Mouse (Mus musculus) CD4-positive helper T cell, adult 2 months (primary cell): ENCODE results near the gene Ppp5c.

Experiments
- DNase-seq: peaks from one replicate; pipeline ENCODE4 v3.0.0-alpha.2; 2012; ENCODE audit warnings: low read depth, missing footprints, low spot score

Ppp5c gene

DNA sequence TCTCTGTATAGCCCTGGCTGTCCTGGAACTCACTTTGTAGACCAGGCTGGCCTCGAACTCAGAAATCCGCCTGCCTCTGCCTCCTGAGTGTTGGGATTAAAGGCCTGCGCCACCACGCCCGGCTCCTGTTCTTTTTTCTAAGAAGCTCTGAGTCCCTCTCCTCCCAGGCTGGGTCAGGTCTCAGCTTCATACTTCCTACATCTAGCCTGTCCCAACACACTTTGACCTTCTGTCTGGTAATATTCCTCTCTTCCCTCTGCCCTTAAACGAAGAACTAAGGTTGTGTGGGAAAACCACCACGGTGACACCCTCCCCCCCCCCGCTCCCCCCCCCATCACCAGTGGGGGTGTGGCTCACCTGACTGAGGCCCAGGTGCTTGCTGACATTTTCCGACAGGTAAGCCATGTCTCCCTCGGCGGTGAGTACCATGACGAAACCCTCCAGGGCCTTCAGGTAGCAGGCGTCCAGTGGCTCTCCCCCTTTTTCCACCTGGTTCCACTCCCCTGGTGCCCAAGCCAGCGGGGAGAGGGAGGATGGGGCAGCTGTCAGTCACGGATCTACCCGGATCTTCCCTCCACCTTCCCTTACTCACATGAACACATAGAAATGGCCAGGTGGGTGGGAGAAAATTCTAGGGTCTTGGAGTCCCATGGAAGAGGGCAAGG is 26.7 kb upstream of the Ppp5c start:
- DNase-seq, result no peak

DNA sequence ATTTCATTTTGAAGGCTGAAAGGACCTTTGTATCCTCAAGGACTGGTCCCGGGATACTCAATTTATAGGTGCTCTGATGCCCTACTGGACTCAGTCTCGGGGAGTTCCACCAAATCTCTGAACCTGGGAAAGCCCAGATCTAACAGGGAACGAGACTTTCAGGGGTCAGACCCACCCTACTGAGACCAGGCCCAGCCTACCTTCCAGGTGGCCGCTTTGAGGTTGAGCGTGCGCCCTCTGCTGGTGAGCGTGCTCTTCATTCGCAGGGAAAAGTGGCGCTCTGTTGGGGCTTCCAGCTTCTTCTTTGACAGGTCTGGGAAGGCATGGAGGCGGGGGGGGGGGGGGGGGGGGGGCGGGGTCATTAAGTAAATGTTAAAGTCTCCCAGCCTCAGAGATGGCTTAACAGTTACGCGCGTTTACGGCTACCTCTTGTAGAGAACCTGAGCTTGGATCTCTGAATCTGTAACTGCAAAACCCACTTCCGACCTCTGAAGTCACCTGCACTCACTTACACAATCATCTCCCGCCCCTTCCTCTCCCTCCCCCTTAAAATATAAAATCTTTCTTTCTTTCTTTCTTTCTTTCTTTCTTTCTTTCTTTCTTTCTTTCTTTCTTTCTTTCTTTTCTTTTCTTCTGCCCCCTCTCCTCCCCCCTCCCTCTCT is 23.3 kb upstream of the Ppp5c start:
- DNase-seq, result peak; percentile 68

DNA sequence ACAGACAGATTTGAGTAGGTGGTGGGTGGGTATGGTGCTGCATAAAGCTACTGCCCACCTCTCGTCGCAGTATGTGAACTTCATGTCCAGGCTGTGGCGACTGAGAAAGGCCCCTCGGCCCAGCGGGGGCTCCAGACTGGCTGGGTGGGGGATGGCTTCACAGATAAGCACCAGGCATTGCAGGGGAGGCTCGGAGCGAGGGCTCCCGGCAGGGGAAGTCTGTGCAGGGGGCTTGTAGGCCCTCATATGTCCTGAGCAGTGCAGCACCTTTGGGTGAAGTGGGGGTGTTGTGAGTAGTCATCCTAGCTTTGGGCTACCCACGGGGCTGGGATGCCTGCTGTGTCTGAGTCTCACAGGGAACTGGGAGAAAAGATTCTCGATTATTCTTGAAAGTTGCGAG is 22.8 kb upstream of the Ppp5c start:
- DNase-seq, result no peak

DNA sequence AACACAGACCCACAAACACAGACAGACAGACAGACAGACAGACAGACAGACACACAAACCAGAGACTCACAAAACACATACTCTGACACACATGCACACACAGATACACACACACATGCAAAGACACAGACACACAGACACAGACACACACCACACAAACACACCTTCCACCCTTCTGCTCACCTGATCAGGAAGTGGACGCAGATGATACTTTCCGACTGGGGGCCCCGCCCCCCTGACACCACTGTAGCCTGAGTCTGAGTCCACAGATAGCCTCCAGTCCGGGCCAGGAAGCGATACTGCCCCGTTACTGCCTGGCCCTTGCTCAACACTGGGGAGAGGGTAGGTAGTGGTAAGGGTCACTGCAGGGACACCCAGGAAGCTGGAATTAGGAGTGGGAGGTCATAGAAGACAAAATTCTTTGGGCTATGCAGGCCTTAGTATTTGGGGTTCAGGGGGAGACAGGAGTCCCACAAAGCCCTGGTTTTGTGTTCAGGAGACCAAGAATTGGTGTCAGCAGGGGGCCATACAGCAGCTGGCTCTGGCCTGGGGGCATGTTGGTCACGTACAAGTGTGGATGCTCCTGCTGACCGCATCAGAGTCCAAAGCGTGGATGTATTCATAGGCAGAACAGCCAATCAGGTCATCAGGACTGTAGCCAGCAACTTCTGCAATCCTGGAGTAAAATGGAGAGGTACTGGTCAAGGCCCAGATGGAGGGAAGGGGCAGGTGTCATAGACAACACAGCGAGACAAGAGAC is 20.9 kb upstream of the Ppp5c start:
- no peak for DNase-seq

DNA sequence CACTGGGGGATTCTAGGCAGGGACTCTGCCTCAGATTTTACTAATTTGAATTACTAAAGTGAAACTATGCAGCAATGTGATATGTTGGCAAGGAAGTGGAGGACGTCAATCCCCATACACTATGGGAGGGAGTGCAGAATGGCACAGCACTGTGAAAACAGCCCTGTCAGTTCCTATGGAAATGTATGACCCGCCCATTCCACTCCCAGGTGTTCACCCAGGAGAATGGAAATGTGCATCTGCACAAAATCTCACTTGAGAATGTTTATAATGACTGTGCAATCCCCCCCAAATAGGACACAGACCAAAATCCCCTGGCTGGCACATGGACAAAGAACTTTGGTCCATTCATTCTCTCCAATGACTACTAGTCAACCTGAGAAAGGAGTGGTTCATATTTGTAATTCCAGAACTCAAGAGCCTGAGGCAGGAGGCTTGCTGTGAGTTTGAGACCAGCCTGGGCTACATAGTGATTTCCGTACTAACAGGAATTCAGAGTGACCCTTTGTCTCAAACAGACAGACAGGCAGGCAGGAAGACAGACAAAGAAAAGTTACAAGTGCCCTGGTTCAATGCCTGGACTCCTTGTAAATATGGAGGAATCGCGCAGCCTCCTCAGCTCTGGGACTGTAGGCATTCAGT is 19.4 kb upstream of the Ppp5c start:
- no peak for DNase-seq

DNA sequence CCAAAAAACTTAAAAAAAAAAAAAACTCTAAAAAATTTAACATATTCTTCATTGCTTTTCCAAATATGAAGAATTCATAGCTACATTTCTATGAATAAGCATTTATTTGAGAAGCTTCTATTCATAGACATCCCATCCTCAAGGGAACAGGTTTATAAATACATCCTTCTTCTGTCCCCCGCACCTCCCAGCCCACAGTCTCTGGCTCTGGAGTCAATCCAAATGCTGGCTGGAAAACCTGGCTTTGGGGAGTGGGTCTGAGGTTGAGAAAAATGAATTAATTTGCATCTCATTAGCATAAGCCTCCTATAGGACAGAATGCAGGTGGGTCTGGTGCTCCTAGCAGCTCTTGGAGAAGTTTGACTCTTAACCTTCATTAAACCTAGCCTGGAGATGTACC is 18.0 kb upstream of the Ppp5c start:
- DNase-seq, result no peak

DNA sequence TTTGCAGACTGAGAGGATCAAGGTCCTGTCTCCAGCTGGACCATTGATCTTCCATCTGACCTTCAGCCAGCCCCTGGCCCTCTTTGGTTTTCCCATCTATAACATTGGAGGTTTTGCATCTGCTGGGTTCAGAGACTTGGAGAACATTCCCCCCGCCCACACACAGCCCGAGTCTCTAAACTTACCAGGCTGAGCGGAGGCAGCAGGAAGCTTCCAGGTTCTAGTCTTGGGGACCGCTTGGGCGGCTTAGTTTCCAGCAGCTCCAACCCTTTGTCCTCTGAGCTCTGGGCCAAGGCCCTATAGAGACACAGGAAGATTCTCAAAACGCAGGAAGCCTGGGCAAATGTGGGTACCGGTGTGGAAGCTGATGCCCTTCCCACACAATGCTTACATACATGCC is 11.6 kb upstream of the Ppp5c start:
- no peak for DNase-seq

DNA sequence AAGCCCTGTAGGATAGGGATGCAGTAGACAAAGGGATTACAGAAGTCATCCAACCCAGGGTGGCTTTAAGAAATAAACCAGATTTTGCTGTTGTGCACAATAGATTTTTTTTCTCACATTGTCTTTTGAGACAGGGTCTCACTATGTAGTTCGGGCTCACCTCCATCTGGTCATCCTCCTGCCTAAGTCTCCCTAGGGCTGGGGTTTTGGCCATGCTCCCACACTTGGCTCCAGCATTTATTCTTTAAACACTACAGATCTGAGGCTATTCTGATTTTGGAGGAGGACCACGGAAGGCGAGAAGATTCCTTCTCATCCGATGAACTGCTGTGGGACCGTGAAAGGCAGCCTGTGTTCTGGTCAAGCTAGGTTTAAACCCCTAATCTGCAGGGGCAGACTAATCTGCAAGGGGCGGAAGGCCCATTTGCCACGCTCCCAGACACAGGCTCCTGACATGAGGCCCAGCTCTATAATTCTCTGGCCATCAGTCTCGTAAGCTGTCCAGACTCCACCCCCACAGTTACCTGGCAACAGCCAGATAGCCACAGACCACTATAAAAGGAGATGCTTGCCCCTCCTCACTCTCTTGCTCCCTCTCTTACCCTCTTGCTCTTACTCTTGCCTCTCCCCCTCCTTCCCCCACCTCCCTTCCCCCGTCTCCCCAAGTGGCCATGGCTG is 10.4 kb upstream of the Ppp5c start:
- DNase-seq, result no peak

DNA sequence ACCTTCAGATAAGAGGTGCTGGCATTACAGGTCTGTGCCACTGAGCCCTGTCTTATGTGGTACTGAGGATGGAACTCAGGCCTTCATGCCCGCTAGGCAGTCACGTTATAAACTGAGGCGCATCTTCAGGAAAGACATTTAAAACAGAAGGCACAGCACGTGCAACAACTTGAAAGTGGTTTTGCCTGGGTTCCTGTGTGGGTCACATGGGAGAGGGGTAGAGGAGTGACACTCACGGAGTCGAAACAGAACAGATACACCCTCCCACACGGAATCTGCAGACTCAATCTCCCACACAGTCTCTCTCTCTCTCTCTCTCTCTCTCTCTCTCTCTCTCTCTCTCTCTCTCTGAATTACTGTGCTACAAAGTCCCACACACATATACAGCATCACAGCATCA is 2.5 kb upstream of the Ppp5c start:
- DNase-seq, result peak; percentile 53

DNA sequence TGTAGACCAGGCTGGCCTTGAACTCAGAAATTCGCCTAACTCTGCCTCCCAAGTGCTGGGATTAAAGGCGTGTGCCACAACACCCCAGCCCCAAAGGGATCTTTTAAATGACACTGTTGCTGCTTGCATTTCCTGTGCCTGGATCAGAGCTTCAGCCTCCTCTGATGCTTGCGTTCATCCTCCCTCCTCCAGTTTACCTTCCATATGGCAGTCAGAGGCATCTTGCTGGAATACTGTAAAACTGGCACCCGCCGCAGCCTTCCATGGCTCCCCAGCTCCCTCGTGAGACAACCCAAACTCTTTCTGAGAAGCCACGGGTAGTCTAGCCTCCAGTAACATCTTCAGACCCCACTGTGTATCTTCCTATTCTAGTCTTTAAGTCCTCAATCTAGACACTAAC is 1.2 kb upstream of the Ppp5c start:
- DNase-seq, result no peak

DNA sequence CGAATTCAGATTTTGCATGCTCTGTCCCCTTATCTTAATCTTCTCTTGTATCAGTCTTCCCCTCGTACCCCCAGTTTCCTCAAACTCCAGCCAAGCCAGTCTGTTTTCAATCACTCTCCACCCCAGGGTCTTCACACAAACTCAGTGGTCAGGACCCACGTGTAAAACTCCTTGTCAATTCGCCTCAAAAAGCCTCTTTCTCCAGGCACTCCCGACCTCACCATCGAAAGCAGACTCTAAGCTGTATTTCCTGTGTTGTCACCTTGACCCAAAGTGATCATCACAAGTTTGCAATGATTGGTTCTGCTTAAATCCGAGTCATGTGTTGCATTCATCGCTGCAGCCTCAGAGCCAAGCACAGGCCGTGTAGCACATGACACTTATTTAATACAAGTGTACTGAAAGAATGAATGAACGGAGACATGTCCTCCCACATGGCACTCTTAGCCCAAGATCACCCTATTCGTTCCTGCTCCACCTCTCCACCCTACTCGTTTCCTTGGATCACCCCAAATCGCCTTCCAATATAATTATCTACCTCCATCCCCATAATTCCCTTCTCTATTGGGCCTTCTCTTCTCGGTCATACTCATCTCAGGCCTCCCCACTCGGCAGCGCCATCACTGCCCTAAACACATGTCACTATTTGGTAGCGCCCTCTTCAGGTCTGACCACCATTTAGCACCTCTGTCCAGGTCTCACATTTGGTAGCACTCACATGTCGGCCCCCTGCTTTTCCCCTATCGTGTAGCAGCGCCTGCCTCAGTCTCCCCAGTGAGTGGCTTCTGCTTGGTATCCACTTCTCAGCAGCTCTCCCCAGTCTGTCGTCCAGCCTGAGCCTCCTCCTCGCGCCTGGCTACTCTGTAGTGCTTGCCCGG is 775 bp downstream of the Ppp5c start:
- peak; percentile 79 for DNase-seq

DNA sequence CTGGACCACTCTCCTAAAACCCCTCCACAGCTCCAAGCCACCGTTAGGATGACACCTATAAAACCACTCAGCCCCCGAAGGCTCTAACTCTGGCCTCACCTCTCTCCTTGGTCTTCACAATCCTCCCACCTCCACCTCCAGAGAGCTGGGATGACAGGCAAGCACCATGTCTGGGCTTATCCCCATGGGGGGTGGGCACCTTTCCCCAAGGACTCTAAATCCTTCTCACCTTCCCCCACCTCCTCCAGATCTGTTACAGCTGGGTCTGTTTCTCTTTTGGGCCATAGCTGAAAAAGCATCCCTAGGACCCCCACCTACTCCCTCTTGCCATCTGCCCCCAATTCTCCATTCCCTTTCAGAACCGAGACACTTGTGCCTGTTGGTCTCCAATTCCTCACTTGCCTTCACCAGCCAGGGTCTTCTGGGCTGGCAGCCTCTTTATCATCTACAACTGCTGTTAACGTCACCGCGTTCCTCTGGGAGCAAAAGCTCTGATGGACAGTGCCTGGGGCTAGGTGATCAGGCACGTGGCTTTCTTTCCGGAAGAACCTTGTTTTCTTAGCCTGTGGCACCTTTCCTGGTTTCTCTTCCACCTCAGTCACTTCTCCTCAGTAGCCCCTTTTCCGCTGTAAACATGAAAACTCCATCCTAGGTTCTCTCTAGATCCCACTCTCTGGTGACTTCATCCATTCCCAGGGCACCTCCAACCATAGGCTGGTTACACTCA is 1.7 kb downstream of the Ppp5c start:
- no peak for DNase-seq

DNA sequence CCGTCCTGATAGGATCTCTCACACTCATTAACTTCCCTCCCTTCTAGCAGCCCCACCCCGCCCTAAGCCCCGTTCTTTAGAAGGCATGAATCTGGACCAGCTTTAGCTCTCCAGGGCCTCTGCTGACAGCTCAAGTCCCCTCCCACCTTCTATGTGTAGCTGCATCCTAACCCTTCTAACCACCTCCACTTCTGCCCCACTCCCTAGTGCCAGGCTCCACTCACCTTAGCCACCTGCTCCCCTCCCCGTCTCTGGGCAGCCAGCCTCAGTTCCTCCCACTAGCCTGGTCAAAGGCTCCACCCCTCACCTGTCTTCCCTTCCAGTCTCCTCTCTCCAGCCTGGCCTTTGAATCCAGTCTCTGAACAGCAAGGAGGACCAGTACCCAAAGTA is 2.2 kb downstream of the Ppp5c start:
- peak; percentile 34 for DNase-seq

DNA sequence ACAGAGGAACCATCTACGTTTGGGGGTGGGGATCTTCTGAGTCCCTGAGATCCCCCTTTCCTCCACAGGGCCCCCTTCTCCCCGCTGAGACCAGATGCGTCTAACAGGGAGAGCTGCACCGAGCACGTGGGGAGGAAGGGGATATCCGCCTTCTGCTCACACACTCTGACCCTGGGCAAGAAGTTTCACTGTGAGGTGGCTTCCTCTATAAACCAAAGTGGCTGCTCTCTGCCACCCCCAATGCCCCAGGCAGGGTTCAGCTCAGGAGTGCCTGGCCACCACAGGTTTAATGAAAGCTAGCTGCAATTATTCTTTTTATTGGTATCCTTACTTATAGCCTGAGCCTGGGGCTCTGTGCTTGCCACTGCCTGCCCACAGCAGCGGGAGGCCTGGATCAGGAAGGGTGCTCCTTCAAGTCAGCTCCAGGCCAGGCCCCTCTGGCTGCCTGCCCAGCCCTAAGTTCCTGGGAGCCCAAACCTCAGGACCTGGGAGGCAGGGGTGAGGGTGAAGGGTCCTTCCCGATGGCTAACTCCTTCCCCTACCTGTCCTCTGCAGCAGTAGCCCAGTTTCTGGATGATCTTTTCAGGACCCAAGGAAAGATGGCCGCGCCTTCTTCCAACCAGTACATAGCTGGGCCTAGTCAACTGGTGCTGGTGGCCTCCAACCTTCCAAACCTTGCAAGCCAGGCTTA is 2.8 kb downstream of the Ppp5c start:
- DNase-seq, result peak; percentile 54

DNA sequence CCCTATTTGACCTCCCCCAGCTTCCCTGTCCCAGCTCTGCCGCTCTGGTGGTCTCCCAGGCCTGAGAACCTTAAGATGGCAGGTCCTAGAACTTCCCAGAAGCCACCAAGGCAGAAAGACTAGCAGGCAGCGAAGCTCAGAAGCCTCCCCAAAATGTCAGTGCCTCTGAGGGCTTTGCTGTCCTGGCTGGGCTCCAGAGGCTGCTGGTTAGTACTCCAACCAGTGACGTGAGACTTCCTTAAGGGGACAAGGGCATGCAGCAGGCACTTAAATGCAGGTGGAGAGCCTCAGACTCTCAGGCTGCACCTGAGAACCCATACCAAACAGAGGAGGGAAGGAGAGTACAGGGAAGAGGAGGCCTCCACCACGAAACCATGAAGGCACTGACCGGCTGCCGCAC is 3.6 kb downstream of the Ppp5c start:
- no peak for DNase-seq

DNA sequence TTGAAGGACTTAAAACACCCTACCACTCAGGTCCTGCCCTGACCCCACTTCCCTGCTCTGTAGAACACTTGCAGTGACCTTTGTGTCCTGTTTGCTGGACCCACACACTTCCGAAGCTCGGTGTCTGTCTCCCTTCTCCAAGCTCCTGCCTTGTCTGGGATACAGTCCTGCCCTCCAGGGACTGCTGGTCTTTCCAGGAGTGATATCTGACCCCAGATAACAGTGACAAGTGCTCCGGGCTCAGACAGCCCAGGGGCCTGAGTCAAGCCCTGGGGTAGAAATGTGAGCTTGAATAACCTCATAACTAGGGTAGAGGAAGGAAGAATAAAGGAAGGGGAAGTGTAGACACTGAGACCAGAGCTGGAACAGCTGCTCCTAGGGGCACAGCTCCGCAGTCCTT is 4.0 kb downstream of the Ppp5c start:
- no peak for DNase-seq

DNA sequence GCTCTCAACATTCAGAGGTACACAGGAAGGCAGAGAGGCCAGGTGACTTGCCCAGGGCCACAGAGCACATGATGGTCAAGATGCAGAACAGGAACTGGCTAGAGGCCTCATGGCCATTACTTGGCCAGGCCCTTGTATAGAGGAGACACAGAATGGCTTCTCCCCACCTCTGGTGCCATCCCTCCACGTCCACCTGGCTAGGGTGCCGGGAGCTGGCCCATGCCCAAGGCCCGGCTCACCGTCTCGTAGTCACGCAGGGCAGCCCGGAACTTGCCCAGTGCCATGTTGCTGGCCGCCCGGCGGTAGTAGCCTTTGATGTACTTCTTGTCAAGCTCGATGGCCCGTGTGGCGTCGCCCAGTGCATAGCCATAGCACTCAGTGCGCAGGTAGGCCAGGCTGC is 5.5 kb downstream of the Ppp5c start:
- no peak for DNase-seq

DNA sequence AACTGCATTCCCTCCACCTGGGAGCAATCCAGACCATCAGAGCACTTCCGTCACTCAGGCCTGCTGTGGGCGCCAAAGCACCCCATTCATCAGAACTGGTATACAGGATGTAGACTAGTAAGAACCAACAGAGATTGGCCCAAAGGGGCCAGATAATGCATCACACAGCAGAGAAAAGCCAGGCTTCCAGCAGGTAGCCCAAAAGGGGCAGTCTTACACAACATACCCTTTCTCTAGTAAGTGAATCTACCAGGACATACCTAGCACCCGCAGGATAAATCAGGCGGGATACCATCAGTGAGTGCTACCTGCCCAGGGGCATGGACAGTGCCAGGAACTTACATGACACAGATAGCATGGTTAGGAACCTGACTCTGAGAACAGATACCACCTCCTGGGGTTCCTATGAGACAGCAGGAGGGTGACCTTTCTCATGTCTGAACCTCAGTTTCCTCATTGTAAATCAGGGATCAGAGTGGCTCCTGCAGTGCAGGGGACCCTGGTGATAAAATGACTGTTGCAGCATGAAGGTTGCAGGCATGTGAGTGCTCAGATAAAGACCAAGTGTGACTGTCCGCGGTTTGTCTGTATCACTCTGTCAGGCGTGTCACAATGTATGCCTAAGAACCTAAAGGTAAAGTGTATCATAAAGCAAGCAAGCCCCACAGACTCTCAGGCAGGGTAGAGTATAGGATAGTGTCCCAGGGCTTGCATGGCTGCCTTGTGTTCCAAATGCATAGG is 8.1 kb downstream of the Ppp5c start:
- DNase-seq, result no peak

DNA sequence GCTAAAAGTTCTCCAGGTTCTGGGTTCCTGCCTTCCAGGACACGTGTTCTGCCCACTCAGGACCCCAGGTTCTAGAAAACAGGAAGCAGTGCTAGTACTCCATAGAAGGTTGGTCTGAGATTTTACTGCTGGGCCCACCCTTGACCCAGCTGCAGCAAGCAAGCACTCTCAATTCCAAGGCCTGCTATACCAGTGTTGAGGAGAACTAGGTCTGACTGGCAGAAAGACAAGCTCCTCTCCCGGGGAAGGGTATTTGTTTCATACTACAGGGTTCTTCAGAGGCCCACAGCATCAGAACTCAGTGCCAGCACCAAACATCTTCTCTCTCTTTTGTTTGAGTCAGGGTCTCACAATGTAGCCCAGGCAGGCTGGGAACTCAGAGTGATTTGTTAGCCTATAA is 9.8 kb downstream of the Ppp5c start:
- no peak for DNase-seq
